Mouse (Mus musculus) lung, postnatal 36 days (tissue): ENCODE measurements at regions not wholly inside any gene's neighbourhood (a gene's known extent, or its start where the extent isn't known, plus 50 kb on each side); places are given as distances from the start of the nearest gene placed in this dataset.

Experiments used
- DNase-seq: peaks from one replicate; pipeline ENCODE4 v3.0.0; 2022; ENCODE audit warnings: mixed read lengths

DNA sequence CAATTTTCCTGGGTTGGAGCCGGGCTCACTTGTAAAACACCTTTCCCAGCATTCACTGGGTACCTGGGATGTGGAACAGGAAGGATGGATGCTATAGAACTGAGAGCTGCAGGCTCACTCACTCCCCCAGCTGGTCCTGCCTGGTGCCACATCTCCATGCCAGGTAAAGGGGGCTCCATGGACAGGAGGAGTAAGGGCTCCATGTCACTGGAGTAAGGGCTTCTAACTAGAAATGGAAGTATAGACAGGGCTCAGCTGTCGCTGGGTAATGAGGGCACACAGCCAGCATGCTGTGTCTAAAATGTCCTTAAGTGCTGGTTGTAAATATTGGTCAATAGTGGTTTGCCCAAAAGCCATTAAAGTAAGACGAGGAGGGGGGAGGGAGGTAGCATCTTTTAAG lies 99.4 kb upstream of the Gpr12 start:
- no peak for DNase-seq

DNA sequence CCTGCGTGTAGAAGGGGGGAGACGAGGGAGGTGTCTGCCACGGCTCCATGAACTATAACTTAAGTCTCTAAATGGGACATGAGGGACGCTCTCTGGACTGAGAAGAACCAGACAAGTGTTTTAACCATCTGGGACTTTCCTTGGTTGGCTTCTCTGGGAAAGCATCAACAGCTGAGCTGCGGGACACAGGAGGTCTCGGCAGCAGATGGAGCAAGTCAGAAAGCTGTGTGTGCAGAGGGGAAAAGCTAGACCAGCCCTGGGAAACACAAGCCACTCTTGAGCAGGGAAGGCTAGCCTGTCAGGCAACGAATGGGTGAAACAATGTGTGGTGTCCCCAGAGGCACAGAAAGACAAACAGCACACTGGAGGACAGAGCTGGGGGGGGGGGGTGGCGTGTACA lies 98.5 kb upstream of the Gpr12 start:
- DNase-seq, result no peak

DNA sequence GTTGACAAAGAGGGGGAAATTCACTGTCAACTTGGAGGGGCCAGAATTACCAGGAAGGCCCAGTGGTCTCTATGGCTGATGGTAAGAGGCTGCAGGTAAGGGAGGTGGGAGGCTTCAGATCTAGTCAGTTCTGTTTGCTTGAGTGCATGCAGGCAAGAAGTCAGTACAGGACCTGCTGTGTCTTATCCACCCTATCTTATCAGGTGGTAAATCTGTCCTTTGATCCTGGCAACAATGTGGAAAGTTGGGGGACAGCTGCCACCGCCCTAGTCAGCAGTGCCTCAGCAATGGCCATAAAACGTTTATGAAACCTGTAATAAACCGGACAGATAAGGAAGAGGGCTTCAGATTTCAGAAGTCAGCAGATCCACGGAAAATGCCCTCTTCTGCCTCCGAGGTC lies 97.9 kb upstream of the Gpr12 start:
- no peak for DNase-seq

DNA sequence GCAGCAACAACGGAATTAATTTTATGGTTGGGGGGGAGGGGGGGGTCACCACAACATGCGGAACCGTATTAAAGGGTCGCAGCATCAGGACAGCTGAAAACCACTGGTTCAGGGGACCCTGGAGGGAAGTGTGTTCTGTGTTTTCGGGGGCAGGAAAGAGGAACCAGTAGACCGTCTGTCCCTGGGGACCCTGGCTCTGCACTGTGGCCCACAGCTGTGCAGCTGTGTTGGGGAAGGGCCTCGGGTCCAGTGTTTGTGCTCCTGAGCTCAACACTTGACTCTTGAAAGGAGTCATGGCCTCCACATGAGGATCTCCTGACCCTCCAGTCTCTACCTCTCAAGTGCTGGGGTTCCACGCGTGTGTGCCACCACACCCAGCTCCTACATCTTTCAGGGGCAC lies 96.5 kb upstream of the Gpr12 start:
- peak; percentile 50 for DNase-seq

DNA sequence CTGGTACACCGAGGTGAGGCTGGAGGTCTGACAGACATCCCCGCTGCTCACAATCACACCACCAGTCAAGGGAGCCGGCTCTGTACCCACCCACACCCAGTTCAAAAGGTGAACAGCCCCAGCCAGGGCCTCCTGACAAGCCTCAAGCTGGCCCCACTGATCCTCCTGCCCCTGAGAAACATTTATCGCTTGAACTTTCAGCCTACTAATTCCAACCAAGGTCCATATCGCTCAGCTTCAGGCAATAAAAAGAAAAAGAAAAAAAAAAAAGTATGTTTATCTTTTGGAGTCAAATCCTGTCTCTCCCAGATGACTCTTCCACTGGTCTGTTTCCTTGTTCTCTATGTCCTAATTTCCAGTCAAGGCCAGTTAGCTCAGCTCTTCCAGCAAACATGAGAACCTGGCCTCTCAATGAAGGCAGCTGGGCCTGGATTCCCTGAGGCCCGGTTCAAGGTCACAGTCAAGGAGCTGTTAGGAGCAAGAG lies 94.2 kb upstream of the Gpr12 start:
- DNase-seq, result no peak

DNA sequence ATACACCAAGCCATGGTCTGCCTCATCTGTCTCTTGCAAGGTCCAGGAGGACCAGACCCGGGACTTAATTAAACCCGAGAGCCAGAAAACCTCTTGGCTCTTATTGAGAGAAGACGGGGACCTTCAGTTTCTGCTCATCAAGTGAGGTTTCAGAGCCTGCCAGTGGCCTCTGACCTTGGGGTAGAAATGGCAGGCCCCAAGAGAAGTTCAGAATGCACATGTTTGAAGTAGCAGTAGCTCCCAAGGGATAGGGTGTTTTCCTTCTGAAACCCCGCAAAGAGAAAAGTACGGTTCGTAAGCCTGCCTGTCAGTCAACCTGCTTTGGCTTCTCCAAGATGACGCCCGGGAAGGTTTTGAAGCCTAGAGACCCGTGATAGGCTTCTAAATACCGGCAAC lies 93.7 kb upstream of the Gpr12 start:
- DNase-seq, result no peak

DNA sequence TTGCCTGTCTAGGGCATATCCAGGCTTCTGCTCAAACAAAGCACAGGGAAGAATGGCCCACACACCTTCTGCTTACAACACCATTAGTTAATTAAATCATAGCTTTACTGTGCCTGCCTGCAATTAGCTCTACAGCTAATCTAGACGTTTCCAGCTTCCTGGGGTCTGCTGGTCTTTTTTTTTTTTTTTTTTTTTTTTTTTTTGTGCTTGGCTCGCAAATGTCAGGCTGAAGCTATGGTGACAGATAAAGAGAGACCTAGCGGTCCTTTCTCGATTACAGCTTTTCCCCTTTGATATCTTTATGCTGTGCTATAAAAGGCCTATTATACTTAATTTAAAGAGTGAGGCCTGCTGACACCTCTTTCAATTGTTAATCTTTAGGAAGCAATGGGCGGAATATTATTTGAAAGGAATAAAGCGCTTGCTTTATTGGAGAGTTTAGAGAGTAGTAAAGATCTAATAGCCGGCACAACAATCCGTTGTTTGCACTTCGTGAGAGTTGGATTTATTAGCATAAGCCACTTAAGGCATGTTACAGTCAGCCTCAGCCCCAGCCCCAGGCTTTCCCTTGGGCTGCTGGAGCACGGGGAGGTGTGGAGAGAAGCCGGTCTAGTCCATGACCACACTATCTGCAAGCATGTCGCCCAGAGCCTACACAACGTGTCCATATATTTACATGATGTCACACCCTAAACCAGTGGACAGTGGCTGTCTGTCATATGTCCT lies 93.2 kb upstream of the Gpr12 start:
- DNase-seq, result no peak

DNA sequence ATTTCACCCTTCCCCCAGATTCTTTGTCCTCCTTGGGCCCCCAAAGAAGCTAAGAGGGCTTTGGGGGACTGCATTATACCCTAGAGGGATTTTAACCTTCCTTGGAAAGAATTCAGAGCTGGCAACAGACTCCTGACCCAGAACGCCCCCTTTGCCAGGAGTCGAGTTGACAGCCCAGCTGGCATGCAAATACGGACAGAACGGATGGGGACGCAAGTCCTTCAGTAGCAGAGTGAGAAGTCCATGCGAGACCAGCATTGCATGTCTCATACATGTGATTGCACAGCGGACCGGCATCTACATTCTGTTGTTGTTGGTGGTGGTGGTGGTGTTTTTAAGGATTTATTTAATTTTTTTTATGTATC lies 92.1 kb upstream of the Gpr12 start:
- no peak for DNase-seq

DNA sequence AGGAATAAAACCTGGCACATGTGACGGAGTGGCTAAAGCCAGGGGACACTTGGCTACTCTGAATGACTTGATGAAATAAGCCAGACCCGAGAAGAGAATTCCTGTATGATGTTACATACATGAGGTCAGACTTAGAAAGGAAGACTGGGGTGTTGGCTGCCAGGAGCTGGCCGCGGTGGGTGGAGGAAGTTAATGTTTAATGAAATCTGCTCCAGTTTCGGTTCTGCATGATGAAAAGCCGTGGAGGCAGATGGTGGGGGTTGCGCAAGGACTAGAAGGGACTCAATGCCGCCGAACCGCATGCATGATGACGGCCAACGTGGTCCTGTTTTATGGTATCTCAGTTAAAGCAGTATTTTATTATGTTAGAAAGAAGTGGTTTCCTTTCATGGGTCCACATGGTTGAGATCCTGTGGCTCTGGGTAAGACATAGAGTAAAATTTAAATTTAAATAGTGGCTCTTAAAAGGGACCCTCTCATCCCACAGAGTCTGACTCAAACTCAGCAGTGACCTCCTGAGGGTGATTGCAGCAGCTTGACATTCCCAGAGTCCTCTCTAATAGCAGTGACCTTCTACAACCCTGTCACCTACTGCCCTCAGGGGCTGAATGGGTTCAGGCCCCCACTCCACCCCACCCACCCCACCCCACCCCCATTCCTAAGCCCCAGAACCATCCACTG lies 91.6 kb upstream of the Gpr12 start:
- peak; percentile 90 for DNase-seq

DNA sequence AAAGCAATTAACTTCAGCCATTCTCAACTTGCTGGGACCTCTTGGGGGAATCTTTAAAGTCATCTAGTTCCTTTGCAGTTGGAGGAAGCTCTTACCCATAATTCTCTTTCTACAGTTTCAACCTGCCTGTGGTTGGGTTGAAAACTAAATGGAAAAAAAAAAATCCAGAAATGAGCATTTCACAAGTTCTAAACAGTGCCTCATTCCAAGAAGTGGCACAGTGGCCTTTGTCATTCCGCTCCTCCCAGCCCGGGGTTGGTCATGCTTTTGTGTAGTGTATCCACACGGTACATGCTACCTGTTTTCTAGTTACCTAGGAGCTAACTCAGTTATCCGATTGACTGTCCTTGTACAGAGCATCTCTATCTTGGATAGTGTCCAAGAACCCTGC lies 90.8 kb upstream of the Gpr12 start:
- no peak for DNase-seq

DNA sequence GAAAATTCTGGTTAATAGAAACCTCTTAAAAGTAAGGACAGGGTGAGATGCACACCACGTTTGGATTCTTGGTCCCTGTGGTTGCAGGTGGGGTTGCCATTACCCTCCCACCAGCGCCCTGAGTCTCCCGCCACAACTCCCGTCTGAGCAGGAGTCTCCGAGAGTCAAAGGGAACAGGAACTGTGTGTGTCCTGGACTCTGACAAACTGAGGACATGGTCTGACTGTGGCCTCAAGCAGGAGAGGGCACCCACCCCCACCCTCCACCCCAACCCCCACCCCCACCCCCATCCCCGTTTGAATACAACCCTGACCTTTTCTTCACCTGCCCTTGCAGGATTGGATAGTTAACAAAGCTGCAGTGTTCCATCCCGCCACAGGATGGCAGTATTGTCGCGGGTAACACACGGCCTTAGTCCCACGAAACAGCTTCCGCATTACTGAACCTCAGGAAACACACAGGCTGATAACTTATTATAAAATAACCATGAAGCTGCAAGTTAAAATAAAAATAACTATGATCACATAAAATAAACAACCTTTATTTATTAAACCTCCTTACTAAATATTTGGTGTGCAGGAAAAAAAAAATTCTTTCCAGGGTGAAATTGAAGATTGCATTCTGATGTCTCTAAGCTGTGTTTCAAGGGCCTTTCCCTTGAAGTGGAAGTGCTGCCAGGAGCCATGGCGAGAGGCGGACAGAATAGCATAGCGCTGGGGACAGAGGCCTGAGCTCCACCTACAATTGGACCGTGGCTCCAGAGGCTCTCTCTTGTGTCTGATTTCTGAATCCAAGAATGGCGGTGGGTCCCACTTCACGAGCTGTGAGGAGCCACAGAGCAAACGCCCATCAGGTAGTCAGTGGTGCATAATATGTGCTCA lies 90.2 kb upstream of the Gpr12 start:
- DNase-seq, result peak; percentile 88

DNA sequence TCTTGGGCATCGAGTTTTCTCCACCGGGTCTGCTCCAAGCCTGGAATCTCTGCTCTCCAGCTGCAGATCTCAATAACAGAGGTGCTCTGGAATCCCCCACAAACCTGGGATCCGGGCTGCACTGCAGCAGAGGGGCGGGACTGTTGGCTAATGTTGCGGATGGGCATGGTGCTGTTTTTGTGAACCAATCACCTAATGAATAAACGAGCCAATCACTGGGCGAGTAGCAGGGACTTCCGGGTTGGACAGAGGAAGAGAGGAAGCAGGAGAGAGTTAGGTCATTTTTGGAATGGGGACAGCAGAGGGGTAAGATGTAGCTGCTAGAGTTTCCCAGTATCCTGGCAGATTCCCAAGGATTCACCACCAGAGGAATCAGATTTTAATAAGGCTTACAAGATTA lies 76.7 kb upstream of the Gpr12 start:
- no peak for DNase-seq

DNA sequence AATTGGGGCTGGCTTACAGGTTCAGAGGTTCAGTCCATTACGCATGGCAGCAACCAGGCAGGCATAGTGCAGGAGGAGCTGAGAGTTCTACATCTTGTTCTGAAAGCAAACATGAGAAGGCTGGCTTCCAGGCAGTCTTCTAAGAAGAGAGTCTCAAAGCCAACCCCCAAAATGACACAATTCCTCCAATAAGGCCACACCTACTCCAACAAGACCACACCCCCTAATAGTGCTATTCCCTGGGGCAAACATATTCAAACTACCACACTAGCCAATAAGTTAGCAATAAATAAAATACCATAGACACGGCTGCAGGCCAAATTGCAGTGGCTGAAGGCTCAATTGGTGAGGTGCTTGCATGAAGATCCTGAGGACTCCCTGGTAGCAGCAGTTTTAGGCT lies 72.2 kb upstream of the Gpr12 start:
- no peak for DNase-seq

DNA sequence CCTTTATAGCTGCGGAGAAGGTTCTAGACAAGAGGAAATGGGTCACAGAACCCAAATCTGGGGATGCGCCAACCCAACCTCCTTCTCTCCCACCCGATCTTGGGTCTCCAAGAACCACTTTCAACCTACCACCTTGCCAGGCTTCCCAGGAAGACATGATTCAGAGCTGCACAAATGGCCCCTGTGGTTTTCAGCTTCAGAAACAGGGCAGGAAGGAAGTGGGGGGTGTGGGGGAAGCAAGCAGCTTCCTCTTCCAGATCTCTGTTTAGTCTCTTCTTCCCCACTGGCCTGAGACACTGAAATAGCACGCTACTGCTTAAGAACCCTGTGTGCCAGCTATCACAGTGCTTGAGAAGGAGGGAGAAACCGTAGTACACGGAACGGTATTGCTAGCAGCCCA lies 70.4 kb upstream of the Gpr12 start:
- peak; percentile 19 for DNase-seq

DNA sequence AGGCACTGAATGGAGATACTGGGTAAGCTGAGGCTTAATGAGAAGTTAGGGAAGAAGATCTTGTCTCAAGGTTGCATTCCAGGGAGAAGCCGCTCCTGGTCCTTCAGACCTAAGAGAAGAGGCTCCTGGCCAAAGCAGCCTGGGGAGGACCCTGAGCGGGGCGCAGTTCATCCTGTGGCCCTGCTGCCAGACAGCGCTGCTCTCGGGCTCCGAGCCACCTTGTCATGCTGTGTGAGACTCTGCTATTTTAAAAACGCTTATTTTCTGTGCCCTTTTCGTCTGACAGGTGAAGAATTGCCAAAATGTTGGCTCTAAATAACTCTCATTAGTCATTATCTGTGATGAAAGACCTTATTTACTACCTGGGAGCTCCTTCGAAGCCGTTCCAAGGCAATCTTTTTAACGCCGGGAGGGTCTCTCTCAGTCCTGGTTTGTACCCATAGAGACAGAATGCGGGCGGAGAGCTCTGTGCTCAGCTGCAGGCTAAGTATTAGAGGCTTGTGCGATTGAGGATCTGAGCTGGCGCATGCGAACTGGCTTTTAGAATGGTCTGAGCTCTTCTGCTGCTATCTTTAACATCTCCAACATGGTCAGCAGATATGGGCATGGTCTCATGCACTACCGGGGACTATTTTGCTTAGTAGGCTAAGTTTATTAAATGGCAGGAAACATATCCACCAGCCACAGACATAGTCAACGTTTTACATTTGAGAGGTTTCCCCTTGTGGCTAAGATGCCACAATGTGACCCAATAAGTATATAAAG lies 68.8 kb upstream of the Gpr12 start:
- DNase-seq, result no peak

DNA sequence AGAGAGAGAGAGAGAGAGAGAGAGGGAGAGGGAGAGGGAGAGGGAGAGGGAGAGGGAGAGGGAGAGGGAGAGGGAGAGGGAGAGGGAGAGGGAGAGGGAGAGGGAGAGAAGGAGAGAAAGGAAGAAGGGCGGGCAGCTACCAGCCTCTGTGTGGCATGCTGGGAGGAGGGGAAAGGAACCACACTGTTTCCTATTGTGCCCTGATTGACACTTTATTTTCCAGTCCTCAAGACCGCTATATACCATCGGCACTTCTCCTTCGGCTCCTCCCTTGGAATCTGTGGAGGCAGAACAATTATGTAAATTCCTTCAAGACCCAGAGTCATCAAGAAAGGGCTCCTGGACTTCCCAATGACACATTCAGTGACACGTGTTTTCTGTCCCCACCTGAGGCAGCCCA lies 67.8 kb upstream of the Gpr12 start:
- no peak for DNase-seq

DNA sequence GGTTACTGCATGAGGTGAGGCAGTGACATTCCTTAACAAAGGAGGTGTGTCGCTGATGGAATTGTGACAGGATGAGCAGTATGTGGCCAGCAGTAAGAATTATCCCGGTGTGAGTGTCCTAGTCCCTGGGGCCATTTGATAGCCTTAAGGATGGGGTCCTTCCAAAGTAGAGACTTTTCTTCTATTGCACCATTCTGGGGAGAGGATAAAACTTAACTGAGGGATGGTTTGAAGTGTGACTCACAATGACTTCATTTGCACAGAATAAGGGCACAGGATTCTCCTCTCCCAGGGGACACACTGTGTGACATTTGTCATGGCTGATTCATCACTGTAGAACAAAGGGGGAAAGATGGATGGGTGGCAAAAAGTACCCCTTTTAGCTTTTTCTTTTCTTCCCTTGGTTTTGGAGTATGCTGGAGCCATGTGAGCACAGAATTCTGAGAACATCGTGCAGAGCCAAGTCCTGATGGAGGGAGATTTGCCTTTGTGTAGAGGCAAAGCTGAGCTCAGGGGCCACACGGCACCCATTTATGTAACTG lies 63.6 kb upstream of the Gpr12 start:
- no peak for DNase-seq

DNA sequence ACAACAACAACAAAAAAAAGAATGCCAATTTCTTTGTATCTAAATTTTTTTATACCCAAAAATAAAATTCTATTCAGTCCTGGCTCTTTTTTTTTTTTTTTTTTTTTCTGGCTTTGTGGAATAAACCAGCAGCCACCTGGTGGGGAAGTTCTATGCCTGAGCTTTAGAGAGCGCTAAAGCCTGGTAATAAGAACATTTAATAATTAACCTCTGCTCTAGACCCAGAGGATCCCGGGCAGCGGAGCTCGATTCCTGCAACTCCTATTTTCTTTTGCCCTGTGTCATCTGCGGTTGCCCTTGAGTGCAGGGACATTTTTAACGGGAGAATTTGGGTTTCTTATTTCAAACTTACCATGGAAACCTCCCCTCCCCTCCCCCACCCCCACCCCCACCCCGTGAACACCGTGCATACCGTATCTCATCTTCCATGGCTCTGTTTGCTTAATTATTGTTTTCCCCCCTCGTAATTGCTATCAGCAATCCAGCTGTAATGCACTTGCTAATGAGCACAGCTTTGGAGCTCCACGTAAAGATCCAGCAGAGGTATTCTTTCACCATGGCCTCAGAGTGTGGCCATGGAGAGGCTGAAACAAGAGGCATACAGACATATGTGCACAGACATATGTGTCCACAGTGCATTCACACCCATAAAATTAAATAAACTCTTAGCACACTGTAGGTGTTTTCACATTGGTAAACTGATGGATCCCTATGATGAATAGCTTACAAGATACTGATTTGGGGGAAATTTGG lies 62.8 kb upstream of the Gpr12 start:
- DNase-seq, result no peak

DNA sequence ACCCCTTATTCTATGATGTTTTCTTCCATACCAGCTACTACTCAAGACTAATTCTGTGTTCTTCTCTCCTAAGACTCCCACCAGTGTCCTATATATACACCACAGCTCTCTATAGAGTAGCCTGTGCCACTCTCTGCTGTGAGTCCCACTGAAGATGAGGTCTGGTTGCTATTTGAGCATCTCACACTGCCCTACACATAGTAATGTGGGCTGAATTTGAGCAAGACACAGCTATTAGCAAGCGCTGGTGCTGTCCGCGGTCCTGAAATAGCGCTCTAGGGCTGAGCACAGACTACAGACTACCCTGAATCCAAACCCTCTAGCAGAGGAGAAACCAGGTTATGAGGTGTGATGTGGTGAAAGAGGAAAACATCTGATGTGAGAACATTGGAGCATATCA lies 59.5 kb upstream of the Gpr12 start:
- DNase-seq, result peak; percentile 57

DNA sequence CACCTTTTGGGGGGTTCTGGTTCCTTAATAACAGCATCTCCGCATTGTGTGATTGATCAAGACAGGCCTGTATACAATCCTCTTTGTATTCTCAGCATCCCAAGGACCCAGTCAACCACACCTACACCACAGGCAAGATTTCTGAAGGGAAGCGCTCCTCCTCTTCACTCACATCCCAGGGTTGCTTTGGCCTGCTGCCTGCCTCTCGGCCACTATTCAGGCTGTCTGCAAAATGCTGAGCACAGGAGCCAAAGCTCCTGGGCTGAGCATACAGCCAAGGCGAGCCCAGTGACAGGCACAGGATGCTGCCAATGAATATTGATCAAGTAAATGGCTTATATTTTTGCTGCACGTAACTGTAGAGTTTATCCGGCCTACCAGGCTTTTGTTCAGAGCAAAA lies 56.9 kb upstream of the Gpr12 start:
- no peak for DNase-seq

DNA sequence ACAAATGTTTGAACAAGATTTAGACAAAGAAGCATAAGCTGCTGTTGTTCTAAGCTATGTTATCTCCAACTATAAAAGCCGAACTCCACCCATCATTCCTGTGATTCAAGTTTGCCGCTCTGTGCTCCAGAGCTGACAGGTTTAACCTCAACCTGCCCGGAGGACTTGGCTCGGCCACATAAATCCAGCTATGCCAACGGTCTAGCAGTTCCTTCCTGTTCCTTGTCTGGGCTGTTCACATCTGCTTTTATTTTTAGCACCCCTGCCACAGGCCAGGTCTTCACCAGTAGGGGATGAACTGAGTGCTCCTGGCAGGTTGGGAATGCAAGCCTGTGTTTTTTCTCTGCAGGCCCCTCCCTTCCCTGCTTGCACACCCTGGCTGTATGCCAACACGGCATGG lies 51.8 kb upstream of the Gpr12 start:
- no peak for DNase-seq
